Mouse (Mus musculus): ENCODE results near the gene Ugt1a10.

DNA sequence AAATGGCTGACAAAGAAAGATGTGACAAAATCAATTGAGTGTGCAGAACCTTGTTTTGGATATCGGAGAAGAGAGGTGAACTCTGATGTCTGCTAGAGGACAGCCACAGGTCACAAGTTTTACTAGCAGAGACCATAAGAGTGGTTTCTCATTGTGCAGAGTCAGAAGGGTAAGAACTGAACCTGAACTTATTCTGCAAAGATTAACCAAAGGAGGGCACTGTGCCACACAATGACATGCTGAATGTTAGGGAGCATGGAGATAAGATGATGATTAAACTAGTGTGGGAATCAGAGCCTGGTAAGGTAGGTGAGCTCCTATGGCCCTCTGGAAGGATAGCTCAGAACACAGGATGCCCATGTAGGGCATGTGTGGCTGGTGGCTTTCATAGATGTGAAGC is 140.5 kb downstream of the Ugt1a10 start:
- TF ChIP-seq CTCF (IDR thresholded peaks at IDR 0.05; ENCODE audit: low read depth) (no peak), EP300 (IDR thresholded peaks at IDR 0.05; ENCODE audit: low read depth) (no peak)
